Mouse (Mus musculus): ENCODE measurements around the gene Lactb. TPM values are rescaled to one million over a fixed set of nuclear protein-coding genes. Genes with fewer than 3 reads are reported as not detected.

The Lactb gene
- polyA plus RNA-seq, 1 experiment from 2014 or later: 6.7 TPM

- DNase-seq: peak; percentile 95
- no peaks in the 10 kb centered on the region for H3K27me3 ChIP-seq
- under 1% methylated on average over 76 of the region's 77 CpGs for WGBS (ENCODE audit: insufficient replicate concordance)
- H3K4me2 ChIP-seq: peak within 1 kb of the TSS; percentile 83
- peaks cover 25% of the 10 kb centered on the region for H3K4me1 ChIP-seq (replicated peaks)
- ATAC-seq (ENCODE audit: low read depth): peak; percentile 97
- H3K36me3 ChIP-seq: peaks cover 11% of the 10 kb centered on the region
- H3K9me3 ChIP-seq (replicated peaks): no peaks in the 10 kb centered on the region
- peak within 1 kb of the TSS; percentile 95 for H3K9ac ChIP-seq
- H3K27ac ChIP-seq: peak within 1 kb of the TSS; percentile 88
- peak within 1 kb of the TSS; percentile 96 for H3K4me3 ChIP-seq (replicated peaks)
These were observed 29.3 kb downstream of the Lactb start, which contains the start of gene Rps27l for GRCm38 (mm10) chr9:66945647-66946641. TSS of gene Rps27l (plus strand) at chr9:66946086.

- Histone ChIP-seq H3K4me1 (replicated peaks) (peaks cover 25% of the 10 kb centered on the region), H3K9me3 (replicated peaks) (no peaks in the 10 kb centered on the region), H3K27me3 (no peaks in the 10 kb centered on the region), H3K27ac (peak overlapping the region; percentile 88), H3K4me2 (peak overlapping the region; percentile 83), H3K36me3 (peaks cover 11% of the 10 kb centered on the region), H3K9ac (peak overlapping the region; percentile 95), H3K4me3 (replicated peaks) (peak overlapping the region; percentile 96)
- DNase-seq: no peak
- 19% methylated on average over 4 of the region's 4 CpGs for WGBS (ENCODE audit: insufficient replicate concordance)
- no peak for ATAC-seq (ENCODE audit: low read depth)
These were observed 30.1 kb downstream of the Lactb start for GRCm38 (mm10) chr9:66945161-66945560.

- H3K9me3 ChIP-seq (replicated peaks): no peaks in the 10 kb centered on the region
- DNase-seq: peak; percentile 46
- under 1% methylated on average over 4 of the region's 4 CpGs for WGBS (ENCODE audit: insufficient replicate concordance)
- no peak overlapping the region for H3K27ac ChIP-seq
- H3K4me3 ChIP-seq (replicated peaks): no peak overlapping the region
- 0 out of 2 replicates have a peak, but pooled peaks cover 5% of the 10 kb centered on the region for H3K27me3 ChIP-seq
- no peak overlapping the region for H3K9ac ChIP-seq
- peak; percentile 41; the same call in 1 of the 2 replicates for ATAC-seq (ENCODE audit: low read depth)
- H3K4me2 ChIP-seq: no peak overlapping the region
- H3K4me1 ChIP-seq (replicated peaks): no peaks in the 10 kb centered on the region
- H3K36me3 ChIP-seq: no peaks in the 10 kb centered on the region
These were observed 36.4 kb downstream of the Lactb start for GRCm38 (mm10) chr9:66938836-66939235.

GRCm38 (mm10) chr9:66937507-66937906 lies 37.8 kb downstream of the Lactb start:
- H3K27me3 ChIP-seq: 0 out of 2 replicates have a peak, but pooled peaks cover 5% of the 10 kb centered on the region
- no peak overlapping the region for H3K27ac ChIP-seq
- no peak overlapping the region for H3K4me3 ChIP-seq (replicated peaks)
- DNase-seq (no peak), ATAC-seq (ENCODE audit: low read depth) (no peak)
- no peaks in the 10 kb centered on the region for H3K36me3 ChIP-seq
- no peaks in the 10 kb centered on the region for H3K9me3 ChIP-seq (replicated peaks)
- 77% methylated on average over 8 of the region's 8 CpGs for WGBS (ENCODE audit: insufficient replicate concordance)
- no peak overlapping the region for H3K4me2 ChIP-seq
- H3K4me1 ChIP-seq (replicated peaks): no peaks in the 10 kb centered on the region
- H3K9ac ChIP-seq: no peak overlapping the region

GRCm38 (mm10) chr9:66933869-66934808 lies 41.1 kb downstream of the Lactb start:
- DNase-seq: no peak
- Histone ChIP-seq H3K4me3 (replicated peaks) (no peak overlapping the region), H3K9ac (no peak overlapping the region), H3K9me3 (replicated peaks) (no peaks in the 10 kb centered on the region), H3K27ac (no peak overlapping the region), H3K4me1 (replicated peaks) (no peaks in the 10 kb centered on the region), H3K27me3 (peaks cover 5% of the 10 kb centered on the region; the same call in 1 of the 2 replicates), H3K4me2 (no peak overlapping the region), H3K36me3 (no peaks in the 10 kb centered on the region)
- WGBS (ENCODE audit: insufficient replicate concordance): 78% methylated on average over 19 of the region's 19 CpGs
- ATAC-seq (ENCODE audit: low read depth): no peak

- 58% methylated on average over 7 of the region's 7 CpGs for WGBS (ENCODE audit: insufficient replicate concordance)
- no peaks in the 10 kb centered on the region for H3K9me3 ChIP-seq (replicated peaks)
- no peak overlapping the region for H3K4me2 ChIP-seq
- no peak overlapping the region for H3K9ac ChIP-seq
- DNase-seq: no peak
- H3K4me3 ChIP-seq (replicated peaks): no peak overlapping the region
- no peak for ATAC-seq (ENCODE audit: low read depth)
- no peaks in the 10 kb centered on the region for H3K36me3 ChIP-seq
- H3K27ac ChIP-seq: no peak overlapping the region
- H3K4me1 ChIP-seq (replicated peaks): no peaks in the 10 kb centered on the region
- H3K27me3 ChIP-seq: no peaks in the 10 kb centered on the region; the same call in 1 of the 2 replicates
These were observed 44.9 kb downstream of the Lactb start for GRCm38 (mm10) chr9:66930351-66930750.

GRCm38 (mm10) chr9:66927696-66928402 lies 47.4 kb downstream of the Lactb start:
- Histone ChIP-seq H3K36me3 (no peaks in the 10 kb centered on the region), H3K4me1 (replicated peaks) (no peaks in the 10 kb centered on the region), H3K4me2 (no peak overlapping the region), H3K4me3 (replicated peaks) (no peak overlapping the region), H3K27me3 (no peaks in the 10 kb centered on the region; the same call in 1 of the 2 replicates), H3K27ac (no peak overlapping the region), H3K9ac (no peak overlapping the region), H3K9me3 (replicated peaks) (no peaks in the 10 kb centered on the region)
- ATAC-seq (ENCODE audit: low read depth) (no peak), DNase-seq (no peak)
- WGBS (ENCODE audit: insufficient replicate concordance): 79% methylated on average over 8 of the region's 8 CpGs

GRCm38 (mm10) chr9:66925853-66926252 lies 49.4 kb downstream of the Lactb start:
- Histone ChIP-seq H3K27ac (no peak overlapping the region), H3K4me3 (replicated peaks) (no peak overlapping the region), H3K27me3 (no peaks in the 10 kb centered on the region; the same call in 1 of the 2 replicates), H3K9me3 (replicated peaks) (no peaks in the 10 kb centered on the region), H3K4me2 (no peak overlapping the region), H3K36me3 (no peaks in the 10 kb centered on the region), H3K4me1 (replicated peaks) (peaks cover 8% of the 10 kb centered on the region), H3K9ac (no peak overlapping the region)
- no peak for ATAC-seq (ENCODE audit: low read depth)
- WGBS (ENCODE audit: insufficient replicate concordance): 53% methylated on average over 3 of the region's 3 CpGs
- no peak for DNase-seq

GRCm38 (mm10) chr9:66922076-66922475 lies 53.2 kb downstream of the Lactb start:
- no peak for DNase-seq

GRCm38 (mm10) chr9:66920488-66921279 lies 54.6 kb downstream of the Lactb start:
- WGBS (ENCODE audit: insufficient replicate concordance): 11% methylated on average over 6 of the region's 6 CpGs
- Histone ChIP-seq H3K9me3 (replicated peaks) (no peaks in the 10 kb centered on the region), H3K4me3 (replicated peaks) (peak overlapping the region; percentile 94), H3K27ac (no peak overlapping the region), H3K4me1 (replicated peaks) (peaks cover 47% of the 10 kb centered on the region), H3K9ac (0 out of 2 replicates have a peak overlapping the region, but pooled peaks have one; percentile 27), H3K36me3 (0 out of 2 replicates have a peak, but pooled peaks cover 7% of the 10 kb centered on the region), H3K27me3 (no peaks in the 10 kb centered on the region), H3K4me2 (peak overlapping the region; percentile 84)
- ATAC-seq (ENCODE audit: low read depth) (no peak), DNase-seq (no peak)

More at GRCm38 (mm10) chr9:66922076-66922475, 53.2 kb downstream of the Lactb start:
- Histone ChIP-seq H3K27me3 (no peaks in the 10 kb centered on the region), H3K9ac (no peak overlapping the region), H3K36me3 (0 out of 2 replicates have a peak, but pooled peaks cover 6% of the 10 kb centered on the region), H3K4me2 (no peak overlapping the region), H3K9me3 (replicated peaks) (no peaks in the 10 kb centered on the region), H3K27ac (no peak overlapping the region), H3K4me3 (replicated peaks) (no peak overlapping the region), H3K4me1 (replicated peaks) (peaks cover 33% of the 10 kb centered on the region)
- 82% methylated on average over 1 of the region's 1 CpGs for WGBS (ENCODE audit: insufficient replicate concordance)
- ATAC-seq (ENCODE audit: low read depth): no peak

Data from liver, embryonic 13.5 days (tissue).